Mouse (Mus musculus): Measurements from ENCODE around the gene Olfr430. TPM values are rescaled to one million over a fixed set of nuclear protein-coding genes. Genes with fewer than 3 reads are reported as not detected.

Gene Olfr430
- total and polyA plus RNA-seq, 2 experiments from 2014 or later: not detected

GRCm38 (mm10) chr1:174084031-174084430, 17.6 kb downstream of the Olfr430 start, which contains the start of gene Olfr429:
TSS of gene Olfr429 (plus strand) at chr1:174084331.
- Histone ChIP-seq H3K9ac (no peak within 1 kb of the TSS), H3K4me1 (ENCODE audit: insufficient read depth) (no peaks in the 10 kb centered on the region), H3K4me3 (ENCODE audit: low read depth, low read length) (no peak within 1 kb of the TSS), H3K9me3 (ENCODE audit: low read length) (no peaks in the 10 kb centered on the region), H3K4me2 (ENCODE audit: low read depth) (no peak within 1 kb of the TSS), H3K36me3 (ENCODE audit: insufficient read depth) (no peaks in the 10 kb centered on the region), H3K27me3 (ENCODE audit: insufficient read depth, low read length) (no peaks in the 10 kb centered on the region), H3K27ac (ENCODE audit: low read depth, low read length) (no peak within 1 kb of the TSS)
- DNase-seq (no peak), ATAC-seq (no peak)
- 93% methylated on average over 2 of the region's 2 CpGs for WGBS
- TF ChIP-seq CTCF (IDR thresholded peaks at IDR 0.05; ENCODE audit: low read depth): no peak

GRCm38 (mm10) chr1:174096591-174096990, 30.2 kb downstream of the Olfr430 start, which contains the start of gene Olfr427:
TSS of gene Olfr427 (plus strand) at chr1:174096891.
- DNase-seq (no peak), ATAC-seq (no peak)
- Histone ChIP-seq H3K36me3 (ENCODE audit: insufficient read depth) (no peaks in the 10 kb centered on the region), H3K27me3 (ENCODE audit: insufficient read depth, low read length) (no peaks in the 10 kb centered on the region), H3K4me1 (ENCODE audit: insufficient read depth) (no peaks in the 10 kb centered on the region), H3K9me3 (ENCODE audit: low read length) (no peaks in the 10 kb centered on the region), H3K4me2 (ENCODE audit: low read depth) (no peak within 1 kb of the TSS), H3K27ac (ENCODE audit: low read depth, low read length) (no peak within 1 kb of the TSS), H3K4me3 (ENCODE audit: low read depth, low read length) (no peak within 1 kb of the TSS), H3K9ac (no peak within 1 kb of the TSS)
- TF ChIP-seq CTCF (IDR thresholded peaks at IDR 0.05; ENCODE audit: low read depth): no peak
- WGBS: 92% methylated on average over 1 of the region's 1 CpGs

GRCm38 (mm10) chr1:174103735-174104134, 37.3 kb downstream of the Olfr430 start:
- H3K36me3 ChIP-seq (ENCODE audit: insufficient read depth): no peaks in the 10 kb centered on the region
- H3K9me3 ChIP-seq (ENCODE audit: low read length): no peaks in the 10 kb centered on the region
- no peaks in the 10 kb centered on the region for H3K27me3 ChIP-seq (ENCODE audit: insufficient read depth, low read length)
- peak; percentile 58 for TF ChIP-seq CTCF (IDR thresholded peaks at IDR 0.05; ENCODE audit: low read depth)
- no peak overlapping the region for H3K9ac ChIP-seq
- no peak overlapping the region for H3K27ac ChIP-seq (ENCODE audit: low read depth, low read length)
- ATAC-seq: no peak
- peak; percentile 16 for DNase-seq
- no peak overlapping the region for H3K4me3 ChIP-seq (ENCODE audit: low read depth, low read length)
- H3K4me2 ChIP-seq (ENCODE audit: low read depth): no peak overlapping the region
- WGBS: 62% methylated on average over 2 of the region's 2 CpGs
- no peaks in the 10 kb centered on the region for H3K4me1 ChIP-seq (ENCODE audit: insufficient read depth)

- H3K4me1 ChIP-seq (ENCODE audit: insufficient read depth): no peaks in the 10 kb centered on the region
- no peaks in the 10 kb centered on the region for H3K27me3 ChIP-seq (ENCODE audit: insufficient read depth, low read length)
- no peak for TF ChIP-seq CTCF (IDR thresholded peaks at IDR 0.05; ENCODE audit: low read depth)
- H3K36me3 ChIP-seq (ENCODE audit: insufficient read depth): no peaks in the 10 kb centered on the region
- H3K27ac ChIP-seq (ENCODE audit: low read depth, low read length): no peak within 1 kb of the TSS
- ATAC-seq (no peak), DNase-seq (no peak)
- H3K9me3 ChIP-seq (ENCODE audit: low read length): no peaks in the 10 kb centered on the region
- no peak within 1 kb of the TSS for H3K4me3 ChIP-seq (ENCODE audit: low read depth, low read length)
- 50% methylated on average over 2 of the region's 2 CpGs for WGBS
- no peak within 1 kb of the TSS for H3K4me2 ChIP-seq (ENCODE audit: low read depth)
- no peak within 1 kb of the TSS for H3K9ac ChIP-seq
Observed at GRCm38 (mm10) chr1:174121062-174121461, 54.7 kb downstream of the Olfr430 start, which contains the start of gene Olfr231. TSS of gene Olfr231 (minus strand) at chr1:174121162.

Other genes starting within 250 kb of the Olfr430 start
- gene Ifi211, start 153.6 kb upstream of the Olfr430 start, total RNA-seq (2014; rRNA removed): 0.43 TPM in 1 of 2 replicates, not detected in the other
- gene Ifi211, start 153.6 kb upstream of the Olfr430 start, polyA plus RNA-seq (2015; fragmentation: Nextera tagmentation; extraction: Ambion mirVana): 0.35 and 0.48 TPM in 2 replicates
- 3.1 and 4.3 TPM in 2 replicates for gene Mndal, start 124.1 kb upstream of the Olfr430 start, total RNA-seq (2014; rRNA removed)
- gene Mndal, start 124.1 kb upstream of the Olfr430 start, polyA plus RNA-seq (2015; fragmentation: Nextera tagmentation; extraction: Ambion mirVana): 4.8 and 5.9 TPM in 2 replicates
- 1.6 and 3.4 TPM in 2 replicates for gene Ifi203, start 123.9 kb upstream of the Olfr430 start, total RNA-seq (2014; rRNA removed)
- 2.3 and 2.9 TPM in 2 replicates for gene Ifi203, start 123.9 kb upstream of the Olfr430 start, polyA plus RNA-seq (2015; fragmentation: Nextera tagmentation; extraction: Ambion mirVana)
- not detected in 2 replicates for gene Ifi202b, start 83.9 kb upstream of the Olfr430 start, total RNA-seq (2014; rRNA removed)
- gene Ifi202b, start 83.9 kb upstream of the Olfr430 start, polyA plus RNA-seq (2015; fragmentation: Nextera tagmentation; extraction: Ambion mirVana): not detected in 2 replicates
- 0.08 TPM in 1 of 2 replicates, not detected in the other for gene Ifi205, start 34.8 kb upstream of the Olfr430 start, total RNA-seq (2014; rRNA removed)
- not detected in 2 replicates for gene Ifi205, start 34.8 kb upstream of the Olfr430 start, polyA plus RNA-seq (2015; fragmentation: Nextera tagmentation; extraction: Ambion mirVana)
- gene Olfr433, start 25.9 kb upstream of the Olfr430 start, total RNA-seq (2014; rRNA removed): not detected in 2 replicates
- gene Olfr433, start 25.9 kb upstream of the Olfr430 start, polyA plus RNA-seq (2015; fragmentation: Nextera tagmentation; extraction: Ambion mirVana): not detected in 2 replicates
- gene Olfr432, start 17.4 kb upstream of the Olfr430 start, total RNA-seq (2014; rRNA removed): not detected in 2 replicates
- not detected in 2 replicates for gene Olfr432, start 17.4 kb upstream of the Olfr430 start, polyA plus RNA-seq (2015; fragmentation: Nextera tagmentation; extraction: Ambion mirVana)
- not detected in 2 replicates for gene Olfr429, start 17.7 kb downstream of the Olfr430 start, total RNA-seq (2014; rRNA removed)
- not detected in 2 replicates for gene Olfr429, start 17.7 kb downstream of the Olfr430 start, polyA plus RNA-seq (2015; fragmentation: Nextera tagmentation; extraction: Ambion mirVana)
- not detected in 2 replicates for gene Olfr427, start 30.3 kb downstream of the Olfr430 start, total RNA-seq (2014; rRNA removed)
- gene Olfr427, start 30.3 kb downstream of the Olfr430 start, polyA plus RNA-seq (2015; fragmentation: Nextera tagmentation; extraction: Ambion mirVana): not detected in 2 replicates
- gene Olfr231, start 54.6 kb downstream of the Olfr430 start, total RNA-seq (2014; rRNA removed): not detected in 2 replicates
- not detected in 2 replicates for gene Olfr231, start 54.6 kb downstream of the Olfr430 start, polyA plus RNA-seq (2015; fragmentation: Nextera tagmentation; extraction: Ambion mirVana)
- not detected in 2 replicates for gene Olfr424, start 64.9 kb downstream of the Olfr430 start, total RNA-seq (2014; rRNA removed)
- not detected in 2 replicates for gene Olfr424, start 64.9 kb downstream of the Olfr430 start, polyA plus RNA-seq (2015; fragmentation: Nextera tagmentation; extraction: Ambion mirVana)
- not detected in 2 replicates for gene Olfr420, start 89.0 kb downstream of the Olfr430 start, total RNA-seq (2014; rRNA removed)
- not detected in 2 replicates for gene Olfr420, start 89.0 kb downstream of the Olfr430 start, polyA plus RNA-seq (2015; fragmentation: Nextera tagmentation; extraction: Ambion mirVana)
- gene Spta1, start 106.2 kb downstream of the Olfr430 start, total RNA-seq (2014; rRNA removed): 0.08 and 0.14 TPM in 2 replicates
- gene Spta1, start 106.2 kb downstream of the Olfr430 start, polyA plus RNA-seq (2015; fragmentation: Nextera tagmentation; extraction: Ambion mirVana): 0.02 and 0.03 TPM in 2 replicates
- gene Olfr419, start 185.5 kb downstream of the Olfr430 start, total RNA-seq (2014; rRNA removed): not detected in 2 replicates
- gene Olfr419, start 185.5 kb downstream of the Olfr430 start, polyA plus RNA-seq (2015; fragmentation: Nextera tagmentation; extraction: Ambion mirVana): not detected in 2 replicates

Data from forebrain, postnatal 0 days (tissue).